Mouse (Mus musculus) forebrain, embryonic 12.5 days (tissue): ENCODE results near the gene Rimbp2. TPM values are rescaled to one million over a fixed set of nuclear protein-coding genes. Genes with fewer than 3 reads are reported as not detected.
"Not testable (repeated sequence)": the region's sequence is repeated elsewhere in the genome, so short reads cannot be mapped to it uniquely, and the experiment has no call there.

Experiments
- ATAC-seq: fragments of 200-750 bp; cut with Nextera tagmentation; 2 replicates; pipeline ENCODE4 v1.8.0; 2017; ENCODE audit warnings: moderate TSS enrichment; ENCODE audit not compliant: low FRiP score
- H3K27ac ChIP-seq: fragments of 300-500 bp; sonication (generic); 2 replicates; pipeline ENCODE4 v1.5.1; 2016; ENCODE audit warnings: mild to moderate bottlenecking
- H3K27me3 ChIP-seq: fragments of 300-500 bp; sonication (generic); 2 replicates; pipeline ENCODE4 v1.6.1; 2016; ENCODE audit warnings: mild to moderate bottlenecking
- H3K36me3 ChIP-seq: fragments of 300-500 bp; sonication (generic); replicated peaks from 2 replicates; pipeline ENCODE4 v1.6.1; 2016; ENCODE audit warnings: mild to moderate bottlenecking
- H3K4me1 ChIP-seq: fragments of 300-500 bp; sonication (generic); 2 replicates; pipeline ENCODE4 v1.6.1; 2016
- H3K4me2 ChIP-seq: fragments of 300-500 bp; sonication (generic); 2 replicates; pipeline ENCODE4 v1.6.1; 2016; ENCODE audit warnings: mild to moderate bottlenecking, moderate library complexity
- H3K4me3 ChIP-seq: fragments of 300-500 bp; sonication (generic); replicated peaks from 2 replicates; pipeline ENCODE4 v1.5.1; 2016; ENCODE audit warnings: mild to moderate bottlenecking
- H3K9ac ChIP-seq: fragments of 300-500 bp; sonication (generic); 2 replicates; pipeline ENCODE4 v1.6.1; 2016; ENCODE audit warnings: mild to moderate bottlenecking
- H3K9me3 ChIP-seq: fragments of 300-500 bp; sonication (generic); 2 replicates; pipeline ENCODE4 v1.6.1; 2016
- WGBS: fragments of 180-500 bp; shearing (Covaris S2); methylation state at CpG from one replicate; pipeline ENCODE4 v1.1.7; 2016; 5-methylcytosine and 5-hydroxymethylcytosine counted together
- polyA plus RNA-seq: library from polyadenylated mRNA; unstranded; fragments of >200 nt; fragmentation: Nextera tagmentation; extraction: Ambion mirVana; gene quantifications from 2 replicates; pipeline ENCODE4 v1.2.1, GENCODE M21; 2016

The Rimbp2 gene
- polyA plus RNA-seq, 1 experiment from 2014 or later = 1.3 TPM

DNA sequence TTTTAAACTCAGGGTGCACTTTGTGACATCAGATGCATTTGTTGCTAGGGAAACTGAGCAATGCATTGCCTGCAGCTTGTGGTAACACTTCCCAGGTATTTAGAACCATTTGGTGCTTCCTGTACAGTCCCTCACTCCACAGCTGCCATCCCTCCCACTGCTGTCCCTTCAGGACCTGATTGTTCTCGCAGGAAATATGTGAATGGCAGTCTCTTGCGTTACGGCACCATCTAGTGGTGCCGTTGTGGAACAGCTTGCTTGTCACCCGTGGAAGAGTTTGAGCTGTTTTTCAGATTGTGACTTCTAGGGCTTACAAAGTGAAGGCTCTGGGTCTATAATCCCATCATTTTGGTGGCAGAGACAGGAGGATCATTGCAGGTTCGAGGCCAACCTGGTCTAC is 219.3 kb downstream of the Rimbp2 start:
- ATAC-seq = peak; percentile 36; the same call in 1 of the 2 replicates
- Histone ChIP-seq H3K9ac (no peak overlapping the region), H3K4me2 (no peak overlapping the region), H3K36me3 (no peaks in the 10 kb centered on the region), H3K9me3 (no peaks in the 10 kb centered on the region), H3K4me3 (no peak overlapping the region), H3K4me1 (peaks cover 1% of the 10 kb centered on the region; the same call in 1 of the 2 replicates), H3K27ac (no peak overlapping the region), H3K27me3 (peaks cover 14% of the 10 kb centered on the region; the same call in 1 of the 2 replicates)
- 4% methylated on average over 6 of the region's 6 CpGs for WGBS

DNA sequence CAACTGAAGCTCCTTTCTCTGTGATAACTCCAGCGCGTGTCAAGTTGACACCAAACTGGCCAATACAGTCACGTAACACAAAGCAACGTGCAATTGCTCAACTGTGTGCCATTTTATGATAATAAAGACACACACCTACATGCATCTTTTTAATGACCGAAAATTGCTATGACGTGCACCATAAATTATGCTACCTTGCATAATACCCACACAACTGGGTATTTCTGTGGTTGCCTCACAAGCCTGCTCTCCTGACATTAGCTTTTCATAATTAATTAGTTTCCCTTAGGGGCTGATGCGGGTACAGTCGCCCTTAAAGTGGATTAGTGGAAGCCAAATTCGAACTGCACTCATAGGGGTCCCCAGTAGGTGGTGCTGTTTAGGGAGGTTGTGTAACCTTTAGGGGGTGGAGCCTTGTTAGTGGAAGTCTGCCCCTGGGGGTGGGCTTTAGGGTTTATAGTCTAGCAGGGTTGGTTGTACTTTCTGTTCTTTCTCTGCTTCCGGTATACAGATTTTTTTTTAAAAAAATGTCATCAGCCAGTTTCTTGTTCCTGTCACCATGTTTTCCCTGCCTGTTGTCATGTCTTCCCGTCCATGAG is 220.8 kb downstream of the Rimbp2 start:
- Histone ChIP-seq H3K9me3 (no peaks in the 10 kb centered on the region), H3K4me1 (no peaks in the 10 kb centered on the region), H3K4me3 (no peak overlapping the region), H3K9ac (no peak overlapping the region), H3K27me3 (peaks cover 10% of the 10 kb centered on the region; the same call in 1 of the 2 replicates), H3K36me3 (no peaks in the 10 kb centered on the region), H3K4me2 (no peak overlapping the region), H3K27ac (no peak overlapping the region)
- ATAC-seq = no peak
- WGBS = 74% methylated on average over 11 of the region's 11 CpGs

- Histone ChIP-seq H3K27ac (no peak overlapping the region), H3K9ac (no peak overlapping the region), H3K4me1 (no peaks in the 10 kb centered on the region), H3K4me3 (no peak overlapping the region), H3K9me3 (no peaks in the 10 kb centered on the region), H3K36me3 (no peaks in the 10 kb centered on the region), H3K27me3 (peaks cover 10% of the 10 kb centered on the region; the same call in 1 of the 2 replicates), H3K4me2 (no peak overlapping the region)
- WGBS = 37% methylated on average over 5 of the region's 5 CpGs
- ATAC-seq = no peak
Observed at GRCm38 (mm10) chr5:128730634-128731033, 222.7 kb downstream of the Rimbp2 start.

GRCm38 (mm10) chr5:128729341-128729740 is 223.9 kb downstream of the Rimbp2 start:
- no peak for ATAC-seq
- Histone ChIP-seq H3K4me2 (no peak overlapping the region), H3K27ac (no peak overlapping the region), H3K9me3 (no peaks in the 10 kb centered on the region), H3K36me3 (no peaks in the 10 kb centered on the region), H3K4me1 (no peaks in the 10 kb centered on the region), H3K9ac (no peak overlapping the region), H3K4me3 (no peak overlapping the region), H3K27me3 (peaks cover 7% of the 10 kb centered on the region; the same call in 1 of the 2 replicates)
- WGBS = 79% methylated on average over 5 of the region's 5 CpGs

DNA sequence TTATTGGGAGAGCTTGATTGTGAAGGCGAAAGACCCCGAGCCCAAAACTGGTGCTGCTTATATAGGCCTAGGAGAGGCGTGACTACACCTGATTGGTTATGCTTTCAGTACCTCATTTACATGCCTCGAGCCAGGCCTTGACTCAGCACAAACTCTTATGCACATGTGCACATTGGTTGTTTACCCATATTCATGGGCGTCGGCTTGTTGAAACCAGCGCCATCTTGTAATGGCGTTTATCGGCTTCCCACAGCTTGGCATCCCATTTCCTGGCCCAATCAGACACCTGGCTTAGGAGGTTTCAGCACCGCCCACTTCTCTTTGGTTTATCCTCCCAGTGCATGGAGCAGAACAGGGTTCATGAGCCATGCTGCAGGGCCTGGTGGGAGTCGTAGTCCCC is 232.8 kb downstream of the Rimbp2 start:
- not testable (repeated sequence) for H3K4me1 ChIP-seq, ATAC-seq, H3K27me3 ChIP-seq, H3K36me3 ChIP-seq, H3K9ac ChIP-seq, H3K4me2 ChIP-seq, H3K27ac ChIP-seq, H3K4me3 ChIP-seq, H3K9me3 ChIP-seq
- 95% methylated on average over 11 of the region's 11 CpGs for WGBS

GRCm38 (mm10) chr5:128715171-128715570 is 238.1 kb downstream of the Rimbp2 start:
- no peak for ATAC-seq
- 81% methylated on average over 16 of the region's 16 CpGs for WGBS
- H3K27me3 ChIP-seq = peaks cover 6% of the 10 kb centered on the region; the same call in 1 of the 2 replicates

DNA sequence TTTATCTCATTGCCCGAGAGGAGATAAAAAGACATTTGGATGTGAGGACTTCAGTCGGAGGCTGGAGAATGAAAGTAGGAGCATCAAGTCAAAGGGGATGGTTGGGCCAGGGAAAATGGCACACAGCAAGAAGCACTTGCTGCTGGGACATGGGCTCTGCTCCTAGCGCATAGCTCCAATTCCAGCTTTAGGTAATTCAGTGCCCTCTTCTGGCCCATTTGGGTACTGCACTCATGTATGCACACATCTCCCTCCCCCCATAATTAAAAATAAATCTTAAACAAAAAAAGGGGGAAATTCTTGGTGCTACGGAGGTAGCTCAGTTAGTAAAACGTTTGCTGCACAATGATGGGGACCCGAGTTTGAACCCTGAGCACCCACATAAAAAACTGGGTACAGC is 241.4 kb downstream of the Rimbp2 start:
- Histone ChIP-seq H3K4me1 (peaks cover 10% of the 10 kb centered on the region; the same call in 1 of the 2 replicates), H3K4me3 (no peak overlapping the region), H3K27me3 (peaks cover 6% of the 10 kb centered on the region; the same call in 1 of the 2 replicates), H3K27ac (no peak overlapping the region), H3K4me2 (no peak overlapping the region), H3K36me3 (no peaks in the 10 kb centered on the region), H3K9me3 (no peaks in the 10 kb centered on the region), H3K9ac (no peak overlapping the region)
- 84% methylated on average over 6 of the region's 6 CpGs for WGBS
- no peak for ATAC-seq

More at GRCm38 (mm10) chr5:128715171-128715570, 238.1 kb downstream of the Rimbp2 start:
- H3K4me3 ChIP-seq = no peak overlapping the region
- no peaks in the 10 kb centered on the region for H3K9me3 ChIP-seq
- no peak overlapping the region for H3K27ac ChIP-seq
- H3K4me1 ChIP-seq = peaks cover 7% of the 10 kb centered on the region; the same call in 1 of the 2 replicates
- H3K4me2 ChIP-seq = no peak overlapping the region
- H3K36me3 ChIP-seq = no peaks in the 10 kb centered on the region
- no peak overlapping the region for H3K9ac ChIP-seq

DNA sequence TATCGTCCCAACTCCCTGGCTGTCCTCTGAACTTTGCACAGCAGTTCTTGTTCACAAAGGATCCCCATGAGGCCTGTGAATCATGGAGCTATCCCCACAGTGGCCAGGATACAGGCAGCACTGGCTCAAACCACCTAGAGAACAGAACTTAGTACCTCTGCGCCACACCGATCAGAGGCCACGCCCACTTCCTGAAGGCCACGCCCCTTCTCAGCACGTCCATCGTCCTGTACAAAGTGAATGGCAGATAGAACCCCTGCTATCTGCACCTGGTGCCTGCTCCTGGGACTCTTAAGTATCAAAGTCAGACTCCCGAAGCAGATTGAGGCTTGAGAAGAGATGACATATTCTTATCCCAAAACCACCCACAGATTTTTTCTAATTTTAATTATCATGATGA is 242.7 kb downstream of the Rimbp2 start:
- Histone ChIP-seq H3K9ac (no peak overlapping the region), H3K36me3 (no peaks in the 10 kb centered on the region), H3K4me2 (no peak overlapping the region), H3K27me3 (no peaks in the 10 kb centered on the region), H3K27ac (no peak overlapping the region), H3K4me1 (peaks cover 10% of the 10 kb centered on the region; the same call in 1 of the 2 replicates), H3K4me3 (no peak overlapping the region), H3K9me3 (no peaks in the 10 kb centered on the region)
- ATAC-seq = no peak
- WGBS = 23% methylated on average over 8 of the region's 8 CpGs

DNA sequence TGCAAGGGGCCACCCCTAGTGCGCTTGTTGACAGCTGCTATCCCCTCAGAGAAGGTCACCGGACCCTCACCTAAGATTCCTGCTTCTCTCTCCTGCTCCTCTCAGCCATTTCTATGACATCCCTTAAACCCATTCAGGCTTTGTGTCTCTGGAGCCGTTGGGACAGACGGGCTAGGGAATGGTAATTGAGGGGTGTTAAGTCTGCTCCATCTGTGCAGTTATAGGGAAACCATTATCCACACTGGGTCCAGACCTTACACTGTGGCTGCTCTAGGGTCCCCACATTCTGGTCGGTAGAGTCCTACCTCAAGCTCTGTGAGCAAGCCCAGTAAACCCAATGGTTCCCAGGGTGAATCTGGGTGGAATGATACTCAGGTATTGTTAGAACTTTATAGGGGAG is 244.4 kb downstream of the Rimbp2 start:
- H3K27ac ChIP-seq = no peak overlapping the region
- H3K27me3 ChIP-seq = no peaks in the 10 kb centered on the region
- no peak overlapping the region for H3K4me2 ChIP-seq
- WGBS = 76% methylated on average over 5 of the region's 5 CpGs
- ATAC-seq = no peak
- H3K9ac ChIP-seq = no peak overlapping the region
- H3K4me1 ChIP-seq = peaks cover 14% of the 10 kb centered on the region
- H3K36me3 ChIP-seq = no peaks in the 10 kb centered on the region
- H3K9me3 ChIP-seq = no peaks in the 10 kb centered on the region
- H3K4me3 ChIP-seq = no peak overlapping the region

Other genes with a start within 250 kb of the Rimbp2 start
- gene Stx2, start 55.1 kb upstream of the Rimbp2 start, polyA plus RNA-seq = 23.1 and 25.7 TPM in 2 replicates
- 821 and 873 TPM in 2 replicates for gene Ran, start 66.6 kb upstream of the Rimbp2 start, polyA plus RNA-seq
- gene Adgrd1, start 143.3 kb upstream of the Rimbp2 start, polyA plus RNA-seq = 0.05 and 0.09 TPM in 2 replicates